Mouse (Mus musculus) neural tube, embryonic 12.5 days (tissue): ENCODE measurements around the gene Cdk18. TPM values are rescaled to one million over a fixed set of nuclear protein-coding genes. Genes with fewer than 3 reads are reported as not detected.

Experiments used
- ATAC-seq: fragments of 200-750 bp; cut with Nextera tagmentation; 2 replicates; pipeline ENCODE4 v1.8.0; 2017; ENCODE audit warnings: low read depth, mild to moderate bottlenecking, moderate TSS enrichment, moderate library complexity; ENCODE audit not compliant: low FRiP score
- H3K27ac ChIP-seq: fragments of 300-500 bp; sonication (generic); 2 replicates; pipeline ENCODE4 v1.5.1; 2016
- H3K27me3 ChIP-seq: fragments of 300-500 bp; sonication (generic); replicated peaks from 2 replicates; pipeline ENCODE4 v1.6.1; 2016; ENCODE audit warnings: mild to moderate bottlenecking
- H3K36me3 ChIP-seq: fragments of 300-500 bp; sonication (generic); 2 replicates; pipeline ENCODE4 v1.6.1; 2016; ENCODE audit warnings: mild to moderate bottlenecking
- H3K4me1 ChIP-seq: fragments of 300-500 bp; sonication (generic); 2 replicates; pipeline ENCODE4 v1.6.1; 2016
- H3K4me2 ChIP-seq: fragments of 300-500 bp; sonication (generic); replicated peaks from 2 replicates; pipeline ENCODE4 v1.6.1; 2016; ENCODE audit warnings: mild to moderate bottlenecking
- H3K4me3 ChIP-seq: fragments of 300-500 bp; sonication (generic); 2 replicates; pipeline ENCODE4 v1.5.1; 2016
- H3K9ac ChIP-seq: fragments of 300-500 bp; sonication (generic); 2 replicates; pipeline ENCODE4 v1.6.1; 2016; ENCODE audit warnings: mild to moderate bottlenecking
- H3K9me3 ChIP-seq: fragments of 300-500 bp; sonication (generic); 2 replicates; pipeline ENCODE4 v1.6.1; 2016; ENCODE audit warnings: mild to moderate bottlenecking
- WGBS: fragments of 180-500 bp; shearing (Covaris S2); methylation state at CpG from one replicate; pipeline ENCODE4 v1.1.7; 2016; 5-methylcytosine and 5-hydroxymethylcytosine counted together
- polyA plus RNA-seq: library from polyadenylated mRNA; unstranded; fragments of >200 nt; fragmentation: Nextera tagmentation; extraction: Ambion mirVana; gene quantifications from 2 replicates; pipeline ENCODE4 v1.2.1, GENCODE M21; 2016

Gene Cdk18
- polyA plus RNA-seq, 1 experiment from 2014 or later = 0.84 TPM

DNA sequence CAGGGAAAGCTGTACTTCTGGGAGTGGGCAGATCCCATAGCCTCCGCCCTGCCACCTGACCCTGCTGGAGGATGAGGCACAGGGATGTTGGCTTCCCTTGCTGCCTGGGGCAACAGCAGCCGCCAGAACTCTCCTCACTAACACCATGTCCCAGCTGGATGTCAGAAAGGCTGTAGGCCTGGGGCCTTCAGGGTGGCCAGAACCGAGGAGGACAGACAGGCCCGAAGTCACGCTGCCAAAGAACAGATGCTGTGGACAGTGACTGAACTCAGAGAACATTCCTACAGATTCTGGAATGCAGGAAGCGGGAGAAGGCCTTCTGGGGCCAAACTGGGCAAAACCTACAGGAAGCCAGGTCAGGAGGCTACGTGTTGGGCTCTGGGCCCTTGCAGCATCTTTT lies 11.2 kb downstream of the Cdk18 start:
- H3K27me3 ChIP-seq = no peaks in the 10 kb centered on the region
- H3K9ac ChIP-seq = no peak overlapping the region
- H3K9me3 ChIP-seq = no peaks in the 10 kb centered on the region
- no peak overlapping the region for H3K4me2 ChIP-seq
- 70% methylated on average over 7 of the region's 7 CpGs for WGBS
- ATAC-seq = no peak
- no peak overlapping the region for H3K4me3 ChIP-seq
- no peak overlapping the region for H3K27ac ChIP-seq
- H3K4me1 ChIP-seq = peaks cover 16% of the 10 kb centered on the region
- H3K36me3 ChIP-seq = no peaks in the 10 kb centered on the region

DNA sequence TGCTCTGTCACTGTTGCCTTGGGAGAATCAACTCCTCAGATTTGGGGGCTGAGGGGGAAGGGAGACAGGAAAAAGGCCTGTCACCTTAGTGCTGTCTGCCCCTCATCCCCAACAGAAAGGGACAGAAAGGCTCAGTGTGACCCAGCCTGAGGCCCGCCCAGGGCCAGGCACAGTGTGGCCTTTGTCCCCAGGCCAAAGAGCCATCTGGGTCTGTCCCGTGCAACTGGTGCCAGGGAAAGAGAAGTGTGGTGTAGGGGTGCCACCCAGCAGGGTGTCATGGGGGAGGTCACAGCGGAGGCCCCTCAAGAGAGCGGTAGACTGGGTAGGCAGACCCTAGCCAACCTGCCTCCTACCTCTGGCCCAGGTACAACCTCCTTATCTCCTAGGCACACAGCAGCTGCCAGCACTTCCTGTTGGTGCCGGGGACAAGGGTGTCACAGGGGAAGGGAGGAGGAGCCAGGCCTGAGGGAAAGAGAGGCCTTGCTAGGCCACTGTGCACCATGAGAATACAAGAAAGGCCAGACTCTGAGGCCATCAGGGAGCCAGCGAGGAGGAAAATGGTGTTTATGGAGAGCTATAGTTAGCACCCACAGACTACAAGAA lies 13.6 kb downstream of the Cdk18 start:
- Histone ChIP-seq H3K27ac (no peak overlapping the region), H3K27me3 (no peaks in the 10 kb centered on the region), H3K4me1 (peaks cover 17% of the 10 kb centered on the region), H3K4me3 (no peak overlapping the region), H3K9ac (no peak overlapping the region), H3K36me3 (no peaks in the 10 kb centered on the region), H3K4me2 (no peak overlapping the region), H3K9me3 (no peaks in the 10 kb centered on the region)
- WGBS = 69% methylated on average over 6 of the region's 6 CpGs
- ATAC-seq = no peak

GRCm38 (mm10) chr1:132125249-132125648 lies 14.2 kb downstream of the Cdk18 start:
- H3K9ac ChIP-seq = no peak overlapping the region
- H3K4me1 ChIP-seq = peaks cover 17% of the 10 kb centered on the region
- H3K4me2 ChIP-seq = no peak overlapping the region
- WGBS = 26% methylated on average over 4 of the region's 4 CpGs
- no peaks in the 10 kb centered on the region for H3K36me3 ChIP-seq
- no peaks in the 10 kb centered on the region for H3K9me3 ChIP-seq
- no peak for ATAC-seq
- H3K27me3 ChIP-seq = no peaks in the 10 kb centered on the region
- H3K27ac ChIP-seq = no peak overlapping the region
- no peak overlapping the region for H3K4me3 ChIP-seq

DNA sequence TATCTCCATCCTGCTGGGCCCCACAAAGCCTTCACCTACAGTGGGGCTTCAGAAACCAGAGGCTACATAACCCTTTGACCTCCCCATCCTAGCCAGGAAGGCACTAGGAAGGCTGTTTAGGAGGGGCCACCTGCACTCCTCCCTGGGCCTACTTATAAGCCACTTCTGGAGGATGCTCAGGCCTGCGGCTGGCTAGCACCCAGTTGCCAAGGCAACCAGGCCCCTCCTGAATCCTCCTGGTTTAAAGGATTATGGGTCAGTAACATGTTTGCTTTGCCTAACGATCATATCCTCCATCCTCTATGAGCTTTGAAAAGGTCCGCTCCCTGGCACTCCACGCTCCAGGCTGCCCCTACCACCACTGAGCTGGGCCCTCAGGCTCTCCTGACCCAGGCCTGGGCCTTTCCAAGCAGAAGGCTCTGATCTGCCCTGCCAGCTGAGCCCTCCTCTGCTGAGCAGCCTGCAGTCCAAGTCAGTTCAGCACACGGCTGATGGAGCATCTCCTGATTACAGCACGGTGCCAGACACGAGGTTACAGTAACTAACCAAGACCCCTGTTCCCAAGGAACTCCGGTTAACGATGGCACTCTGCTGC lies 16.0 kb downstream of the Cdk18 start:
- H3K9ac ChIP-seq = no peak overlapping the region

DNA sequence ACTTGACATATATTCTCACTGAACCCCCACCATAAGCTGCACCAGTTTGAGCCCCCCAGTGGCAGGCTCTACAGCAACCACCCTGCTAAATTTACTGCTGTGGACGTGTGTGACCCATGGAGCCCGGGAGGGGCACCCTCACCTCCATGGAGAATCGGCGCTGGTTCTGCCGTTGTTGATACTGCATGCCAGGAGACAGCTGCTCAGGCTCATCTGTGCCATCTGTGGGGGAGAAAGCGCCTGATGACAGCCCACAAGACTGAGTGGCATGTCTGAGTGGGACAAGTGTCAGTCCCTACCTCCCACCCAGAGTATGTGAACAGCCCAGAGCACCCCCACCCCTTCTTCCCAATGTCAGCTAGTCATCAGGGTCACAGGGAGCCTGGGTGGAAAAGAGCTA lies 17.6 kb downstream of the Cdk18 start:
- Histone ChIP-seq H3K27me3 (no peaks in the 10 kb centered on the region), H3K9ac (no peak overlapping the region), H3K4me3 (no peak overlapping the region), H3K9me3 (no peaks in the 10 kb centered on the region), H3K36me3 (no peaks in the 10 kb centered on the region), H3K4me1 (peaks cover 17% of the 10 kb centered on the region), H3K4me2 (no peak overlapping the region), H3K27ac (no peak overlapping the region)
- no peak for ATAC-seq
- WGBS = 78% methylated on average over 6 of the region's 6 CpGs

More for the DNA sequence above, 16.0 kb downstream of the Cdk18 start:
- no peaks in the 10 kb centered on the region for H3K36me3 ChIP-seq
- no peak overlapping the region for H3K27ac ChIP-seq
- peaks cover 17% of the 10 kb centered on the region for H3K4me1 ChIP-seq
- ATAC-seq = no peak
- WGBS = 65% methylated on average over 9 of the region's 9 CpGs
- no peaks in the 10 kb centered on the region for H3K9me3 ChIP-seq
- H3K4me3 ChIP-seq = no peak overlapping the region
- H3K4me2 ChIP-seq = no peak overlapping the region
- no peaks in the 10 kb centered on the region for H3K27me3 ChIP-seq

DNA sequence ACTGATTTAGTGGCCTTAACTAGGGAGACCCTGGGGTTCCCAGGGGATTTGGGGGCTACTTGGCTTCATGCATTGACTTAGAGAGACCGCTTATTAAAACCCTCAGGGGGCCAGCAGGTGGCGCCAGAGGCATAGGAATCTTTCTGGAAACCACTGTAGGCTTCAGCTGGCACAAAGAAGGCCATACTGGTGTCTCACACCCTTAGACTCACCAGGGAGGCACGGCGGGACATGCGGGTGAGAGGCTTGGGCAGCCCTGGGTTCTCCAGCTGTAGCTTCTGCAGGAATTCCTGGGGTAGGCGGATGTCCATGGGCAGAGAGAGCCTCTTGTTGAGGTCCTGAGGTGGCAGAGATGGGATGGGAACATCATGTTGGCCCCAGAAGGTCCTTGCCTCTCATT lies 18.2 kb downstream of the Cdk18 start:
- no peak overlapping the region for H3K27ac ChIP-seq
- ATAC-seq = peak; percentile 42; the same call in 1 of the 2 replicates
- H3K4me1 ChIP-seq = peaks cover 17% of the 10 kb centered on the region
- 30% methylated on average over 6 of the region's 6 CpGs for WGBS
- H3K9ac ChIP-seq = no peak overlapping the region
- no peaks in the 10 kb centered on the region for H3K27me3 ChIP-seq
- no peaks in the 10 kb centered on the region for H3K9me3 ChIP-seq
- no peak overlapping the region for H3K4me2 ChIP-seq
- no peaks in the 10 kb centered on the region for H3K36me3 ChIP-seq
- H3K4me3 ChIP-seq = no peak overlapping the region

DNA sequence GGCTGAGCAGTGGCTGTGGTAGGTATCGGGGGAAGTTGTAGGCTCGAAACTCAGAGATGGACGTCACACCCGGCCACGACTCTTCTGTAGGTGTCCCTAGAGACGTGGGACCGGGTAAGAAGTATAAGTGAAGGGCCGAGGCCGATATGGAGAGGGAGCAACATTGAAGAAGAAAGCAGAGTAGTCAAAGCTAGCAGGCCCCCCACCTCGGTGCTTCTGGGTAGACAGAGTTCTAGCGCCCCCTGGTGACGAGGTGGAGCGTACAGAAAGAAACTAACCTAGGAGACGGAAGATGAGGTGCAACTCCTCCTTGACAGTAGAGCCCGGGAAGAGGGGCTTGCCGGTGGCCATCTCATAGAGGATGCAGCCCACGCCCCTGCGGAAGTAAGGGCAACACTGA lies 22.9 kb downstream of the Cdk18 start:
- no peak overlapping the region for H3K4me3 ChIP-seq
- WGBS = 32% methylated on average over 18 of the region's 18 CpGs
- H3K4me2 ChIP-seq = no peak overlapping the region
- H3K27me3 ChIP-seq = no peaks in the 10 kb centered on the region
- ATAC-seq = no peak
- H3K4me1 ChIP-seq = no peaks in the 10 kb centered on the region
- no peaks in the 10 kb centered on the region for H3K9me3 ChIP-seq
- no peak overlapping the region for H3K9ac ChIP-seq
- H3K27ac ChIP-seq = no peak overlapping the region
- no peaks in the 10 kb centered on the region for H3K36me3 ChIP-seq

DNA sequence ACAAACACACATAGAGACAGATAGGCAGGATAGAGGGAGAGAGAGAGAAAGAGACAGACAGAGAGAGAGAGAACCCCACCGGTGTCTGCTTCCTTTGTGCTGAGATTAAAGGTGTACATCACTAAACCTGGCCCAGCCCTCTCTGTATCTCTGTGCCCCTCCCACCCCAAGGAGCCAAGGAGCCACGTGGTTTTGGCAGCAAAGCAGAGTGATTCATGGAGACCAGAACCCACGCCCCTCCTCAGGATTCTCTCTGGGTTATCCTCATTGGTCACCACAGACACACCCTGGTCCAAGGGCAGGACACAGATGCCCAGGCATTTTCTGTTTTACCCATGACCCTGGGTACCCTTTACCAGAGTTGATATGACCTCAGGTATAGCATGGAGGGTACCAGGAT lies 26.4 kb downstream of the Cdk18 start:
- Histone ChIP-seq H3K27ac (no peak overlapping the region), H3K36me3 (no peaks in the 10 kb centered on the region), H3K9me3 (no peaks in the 10 kb centered on the region), H3K4me2 (no peak overlapping the region), H3K9ac (no peak overlapping the region), H3K4me1 (no peaks in the 10 kb centered on the region), H3K27me3 (no peaks in the 10 kb centered on the region), H3K4me3 (no peak overlapping the region)
- no peak for ATAC-seq
- 60% methylated on average over 3 of the region's 3 CpGs for WGBS

DNA sequence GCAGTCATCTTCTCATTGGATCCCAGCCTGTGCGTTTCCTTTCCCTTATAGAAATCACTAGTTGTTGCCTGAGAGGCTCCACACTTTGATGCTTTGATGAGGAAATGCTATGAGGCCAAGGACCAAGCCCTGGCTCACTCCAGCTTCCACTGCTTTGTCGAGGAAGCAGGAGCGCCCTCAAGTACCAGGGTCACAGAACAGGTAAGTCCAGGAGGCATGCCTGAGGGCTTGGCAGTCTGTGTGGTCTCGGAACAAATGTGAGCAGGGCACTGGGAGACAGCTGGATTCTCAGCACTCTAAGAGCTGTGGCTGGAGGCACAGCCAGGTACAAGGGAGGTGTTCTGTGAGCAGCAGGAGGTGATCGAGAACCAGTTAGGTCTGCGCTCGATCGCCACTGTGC lies 27.1 kb downstream of the Cdk18 start:
- H3K4me1 ChIP-seq = no peaks in the 10 kb centered on the region
- H3K4me3 ChIP-seq = no peak overlapping the region
- 87% methylated on average over 8 of the region's 8 CpGs for WGBS
- no peaks in the 10 kb centered on the region for H3K27me3 ChIP-seq
- no peaks in the 10 kb centered on the region for H3K36me3 ChIP-seq
- H3K4me2 ChIP-seq = no peak overlapping the region
- ATAC-seq = no peak
- no peak overlapping the region for H3K9ac ChIP-seq
- no peaks in the 10 kb centered on the region for H3K9me3 ChIP-seq
- no peak overlapping the region for H3K27ac ChIP-seq

- H3K9me3 ChIP-seq = no peaks in the 10 kb centered on the region
- H3K4me1 ChIP-seq = no peaks in the 10 kb centered on the region
- no peak overlapping the region for H3K27ac ChIP-seq
- no peaks in the 10 kb centered on the region for H3K36me3 ChIP-seq
- H3K27me3 ChIP-seq = no peaks in the 10 kb centered on the region
- H3K9ac ChIP-seq = no peak overlapping the region
- 67% methylated on average over 1 of the region's 1 CpGs for WGBS
- no peak overlapping the region for H3K4me2 ChIP-seq
- H3K4me3 ChIP-seq = no peak overlapping the region
- ATAC-seq = no peak
Observed at GRCm38 (mm10) chr1:132111411-132111810, 28.1 kb downstream of the Cdk18 start.

GRCm38 (mm10) chr1:132109368-132109767 lies 30.1 kb downstream of the Cdk18 start:
- no peaks in the 10 kb centered on the region for H3K27me3 ChIP-seq
- H3K9ac ChIP-seq = no peak overlapping the region
- no peaks in the 10 kb centered on the region for H3K4me1 ChIP-seq
- WGBS = 78% methylated on average over 2 of the region's 2 CpGs
- no peak overlapping the region for H3K4me2 ChIP-seq
- no peaks in the 10 kb centered on the region for H3K9me3 ChIP-seq
- no peak overlapping the region for H3K27ac ChIP-seq
- no peak overlapping the region for H3K4me3 ChIP-seq
- ATAC-seq = no peak
- no peaks in the 10 kb centered on the region for H3K36me3 ChIP-seq

DNA sequence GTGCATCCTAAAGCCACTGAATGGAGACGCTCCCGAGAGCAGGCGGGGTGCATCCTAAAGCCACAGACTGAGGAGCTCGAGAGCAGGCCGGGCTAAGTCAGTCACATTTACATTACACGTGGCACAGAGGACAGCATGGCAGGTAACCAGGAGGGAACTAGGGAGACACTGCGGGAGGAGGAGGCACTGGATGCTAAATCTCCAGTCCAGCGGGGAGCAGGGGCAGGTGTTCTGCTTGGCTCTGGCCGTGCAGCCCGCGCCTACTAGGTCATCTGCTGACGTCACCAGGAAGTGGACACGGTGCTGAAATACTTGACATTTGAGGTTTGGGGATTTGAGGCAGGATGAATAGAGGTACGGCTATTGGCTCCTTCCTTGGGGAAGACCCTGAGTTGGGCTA lies 35.1 kb downstream of the Cdk18 start:
- no peaks in the 10 kb centered on the region for H3K27me3 ChIP-seq
- H3K4me3 ChIP-seq = no peak overlapping the region
- H3K4me1 ChIP-seq = no peaks in the 10 kb centered on the region
- no peak overlapping the region for H3K27ac ChIP-seq
- WGBS = 72% methylated on average over 14 of the region's 14 CpGs
- peaks cover 8% of the 10 kb centered on the region for H3K9me3 ChIP-seq
- H3K36me3 ChIP-seq = no peaks in the 10 kb centered on the region
- no peak for ATAC-seq
- no peak overlapping the region for H3K9ac ChIP-seq
- H3K4me2 ChIP-seq = no peak overlapping the region
